Mouse (Mus musculus) CH12.LX (cell line): ENCODE measurements around the gene Ppp1r16b. TPM values are rescaled to one million over a fixed set of nuclear protein-coding genes. Genes with fewer than 3 reads are reported as not detected.

Experiments
- DNase-seq: peaks from one replicate; pipeline ENCODE4 v3.0.0-alpha.2; 2013; ENCODE audit errors: extremely low read depth
- H3K27ac ChIP-seq: 2 replicates; pipeline ENCODE4 v1.5.1; 2012; ENCODE audit warnings: low read depth, mild to moderate bottlenecking, control low read depth, moderate library complexity; ENCODE audit not compliant: insufficient read depth
- H3K27me3 ChIP-seq: replicated peaks from 2 replicates; pipeline ENCODE3; 2012; ENCODE audit warnings: inconsistent platforms
- H3K36me3 ChIP-seq, 2 experiments: replicated peaks in 1 of 2; 2 replicates each; pipeline versions ENCODE3 to v1.6.1; 2012; ENCODE audit warnings: inconsistent platforms in 1 of 2, low read length in 1 of 2, mild to moderate bottlenecking in 1 of 2, mixed read lengths in 1 of 2, moderate library complexity in 1 of 2; ENCODE audit not compliant: control insufficient read depth in 1 of 2, insufficient read depth in 1 of 2
- H3K4me1 ChIP-seq, 2 experiments: 2 replicates each; pipeline ENCODE4 v1.6.1; 2012; ENCODE audit warnings: inconsistent platforms in 1 of 2, moderate library complexity in 1 of 2; ENCODE audit not compliant: insufficient read depth in 2 of 2, control insufficient read depth in 1 of 2
- H3K4me2 ChIP-seq: 2 replicates; pipeline ENCODE4 v1.6.1; 2012; ENCODE audit warnings: low read depth, mild to moderate bottlenecking, control low read depth; ENCODE audit not compliant: poor library complexity, insufficient read depth, severe bottlenecking
- H3K4me3 ChIP-seq, 3 experiments: fragments of 150-350 bp in 1 of 3; sonication (generic) in 1 of 3; replicated peaks in 1 of 3; 2 replicates each; pipeline versions ENCODE3 to v1.5.1; 2011 to 2012; ENCODE audit warnings: low read depth in 2 of 3, low read length in 2 of 3, mild to moderate bottlenecking in 2 of 3, moderate library complexity in 2 of 3, control low read depth in 1 of 3, improper control_type of control experiment in 1 of 3, inconsistent platforms in 1 of 3, mixed read lengths in 1 of 3; ENCODE audit not compliant: poor library complexity in 1 of 3
- H3K79me2 ChIP-seq: replicated peaks from 2 replicates; pipeline ENCODE4 v1.6.1; 2012; ENCODE audit warnings: mild to moderate bottlenecking, moderate library complexity; ENCODE audit not compliant: control insufficient read depth, poor library complexity, insufficient read depth, severe bottlenecking; ENCODE audit errors: extremely low read depth
- H3K9ac ChIP-seq: 2 replicates; pipeline ENCODE4 v1.6.1; 2012; ENCODE audit warnings: low read depth, mild to moderate bottlenecking, control low read depth, moderate library complexity; ENCODE audit not compliant: insufficient read depth
- H3K9me3 ChIP-seq: replicated peaks from 2 replicates; pipeline ENCODE3; 2012; ENCODE audit warnings: low read length, inconsistent platforms, mixed read lengths
- BHLHE40 ChIP-seq: IDR thresholded peaks from 2 replicates; pipeline ENCODE4 v1.6.1; 2011; ENCODE audit warnings: mild to moderate bottlenecking, low read depth, low read length, improper control_type of control experiment
- CHD1 ChIP-seq: IDR thresholded peaks from 2 replicates; pipeline ENCODE4 v1.6.1; 2012; ENCODE audit warnings: low read depth, low read length, improper control_type of control experiment, inconsistent platforms
- CHD2 ChIP-seq: IDR thresholded peaks from 2 replicates; pipeline ENCODE4 v1.6.1; 2011; ENCODE audit warnings: low read length, improper control_type of control experiment
- CTCF ChIP-seq, 2 experiments: IDR thresholded peaks in 1 of 2; conservative IDR thresholded peaks in 1 of 2; 2 replicates each; pipeline ENCODE4 v1.5.1; 2011 to 2012; ENCODE audit warnings: low read depth in 2 of 2, low read length in 2 of 2, improper control_type of control experiment in 1 of 2, inconsistent platforms in 1 of 2, mild to moderate bottlenecking in 1 of 2, moderate library complexity in 1 of 2
- E2F4 ChIP-seq: IDR thresholded peaks from 2 replicates; pipeline ENCODE4 v1.6.1; 2011; ENCODE audit warnings: low read depth, low read length, improper control_type of control experiment; ENCODE audit not compliant: insufficient replicate concordance
- ELF1 ChIP-seq: IDR thresholded peaks from 2 replicates; pipeline ENCODE4 v1.6.1; 2014; ENCODE audit warnings: low read depth, mild to moderate bottlenecking, inconsistent platforms, low read length, improper control_type of control experiment
- EP300 ChIP-seq: IDR thresholded peaks from 2 replicates; pipeline ENCODE4 v1.6.1; 2011; ENCODE audit warnings: low read length, improper control_type of control experiment
- ETS1 ChIP-seq: conservative IDR thresholded peaks from 2 replicates; pipeline ENCODE4 v1.6.1; 2012; ENCODE audit warnings: low read depth, mild to moderate bottlenecking, inconsistent platforms, low read length, improper control_type of control experiment, moderate library complexity
- GABPA ChIP-seq: IDR thresholded peaks from 2 replicates; pipeline ENCODE4 v1.6.1; 2012; ENCODE audit warnings: low read depth, low read length, improper control_type of control experiment, inconsistent platforms; ENCODE audit not compliant: insufficient replicate concordance
- HCFC1 ChIP-seq: IDR thresholded peaks from 2 replicates; pipeline ENCODE4 v1.6.1; 2012; ENCODE audit warnings: low read depth, mild to moderate bottlenecking, inconsistent platforms, low read length, improper control_type of control experiment
- IRF4 ChIP-seq: IDR thresholded peaks from 2 replicates; pipeline ENCODE4 v1.6.1; 2014; ENCODE audit warnings: low read depth, mild to moderate bottlenecking, inconsistent platforms, low read length, improper control_type of control experiment
- JUN ChIP-seq: IDR thresholded peaks from 2 replicates; pipeline ENCODE4 v1.6.1; 2011; ENCODE audit warnings: low read depth, mild to moderate bottlenecking, low read length, improper control_type of control experiment, moderate library complexity; ENCODE audit not compliant: insufficient read depth
- JUND ChIP-seq: conservative IDR thresholded peaks from 2 replicates; pipeline ENCODE4 v1.6.1; 2011; ENCODE audit warnings: low read depth, low read length, improper control_type of control experiment
- KAT2A ChIP-seq: IDR thresholded peaks from 2 replicates; pipeline ENCODE4 v1.6.1; 2012; ENCODE audit warnings: low read length, improper control_type of control experiment, inconsistent platforms; ENCODE audit not compliant: insufficient replicate concordance
- MAFK ChIP-seq: IDR thresholded peaks from 2 replicates; pipeline ENCODE4 v1.6.1; 2011; ENCODE audit warnings: low read length, improper control_type of control experiment; ENCODE audit not compliant: insufficient replicate concordance
- MAX ChIP-seq: IDR thresholded peaks from 2 replicates; pipeline ENCODE4 v1.6.1; 2011; ENCODE audit warnings: low read length, improper control_type of control experiment
- MAZ ChIP-seq: IDR thresholded peaks from 2 replicates; pipeline ENCODE4 v1.6.1; 2012; ENCODE audit warnings: low read depth, mild to moderate bottlenecking, inconsistent platforms, low read length, improper control_type of control experiment, moderate library complexity
- MEF2A ChIP-seq: IDR thresholded peaks from 2 replicates; pipeline ENCODE4 v1.6.1; 2014; ENCODE audit warnings: low read depth, mild to moderate bottlenecking, inconsistent platforms, low read length, improper control_type of control experiment, borderline replicate concordance
- MXI1 ChIP-seq: IDR thresholded peaks from 2 replicates; pipeline ENCODE4 v1.6.1; 2011; ENCODE audit warnings: mild to moderate bottlenecking, low read depth, low read length, improper control_type of control experiment
- MYC ChIP-seq: IDR thresholded peaks from 2 replicates; pipeline ENCODE4 v1.6.1; 2011; ENCODE audit warnings: low read depth, mild to moderate bottlenecking, improper control_type of control experiment, low read length
- NELFE ChIP-seq: IDR thresholded peaks from 2 replicates; pipeline ENCODE4 v1.6.1; 2011; ENCODE audit warnings: low read depth, low read length, improper control_type of control experiment
- NRF1 ChIP-seq: IDR thresholded peaks from 2 replicates; pipeline ENCODE4 v1.6.1; 2014; ENCODE audit warnings: low read depth, mild to moderate bottlenecking, inconsistent platforms, low read length, improper control_type of control experiment, moderate library complexity
- PAX5 ChIP-seq: IDR thresholded peaks from 2 replicates; pipeline ENCODE4 v1.6.1; 2012; ENCODE audit warnings: low read length, inconsistent platforms, mixed read lengths
- POLR2A ChIP-seq: IDR thresholded peaks from 2 replicates; pipeline ENCODE4 v1.6.1; 2011; ENCODE audit warnings: low read depth, mild to moderate bottlenecking, improper control_type of control experiment, low read length
- POLR2AphosphoS2 ChIP-seq: IDR thresholded peaks from 2 replicates; pipeline ENCODE4 v1.6.1; 2011; ENCODE audit warnings: low read depth, low read length, improper control_type of control experiment
- RAD21 ChIP-seq: IDR thresholded peaks from 2 replicates; pipeline ENCODE4 v1.6.1; 2011; ENCODE audit warnings: low read depth, mild to moderate bottlenecking, low read length, improper control_type of control experiment, moderate library complexity
- RCOR1 ChIP-seq: conservative IDR thresholded peaks from 2 replicates; pipeline ENCODE4 v1.6.1; 2012; ENCODE audit warnings: low read depth, mild to moderate bottlenecking, inconsistent platforms, low read length, improper control_type of control experiment
- SIN3A ChIP-seq: IDR thresholded peaks from 2 replicates; pipeline ENCODE4 v1.6.1; 2012; ENCODE audit warnings: low read length, improper control_type of control experiment, inconsistent platforms
- SMC3 ChIP-seq: IDR thresholded peaks from 2 replicates; pipeline ENCODE4 v1.6.1; 2011; ENCODE audit warnings: low read depth, low read length, improper control_type of control experiment
- TBP ChIP-seq: conservative IDR thresholded peaks from 2 replicates; pipeline ENCODE4 v1.6.1; 2011; ENCODE audit warnings: low read depth, low read length, improper control_type of control experiment
- TCF12 ChIP-seq: IDR thresholded peaks from 2 replicates; pipeline ENCODE4 v1.6.1; 2014; ENCODE audit warnings: low read depth, mild to moderate bottlenecking, inconsistent platforms, low read length, improper control_type of control experiment
- UBTF ChIP-seq: IDR thresholded peaks from 2 replicates; pipeline ENCODE4 v1.6.1; 2012; ENCODE audit warnings: low read depth, mild to moderate bottlenecking, inconsistent platforms, low read length, improper control_type of control experiment, moderate library complexity
- USF1 ChIP-seq: IDR thresholded peaks from 2 replicates; pipeline ENCODE4 v1.6.1; 2014; ENCODE audit warnings: low read depth, mild to moderate bottlenecking, inconsistent platforms, low read length, improper control_type of control experiment
- USF2 ChIP-seq: conservative IDR thresholded peaks from 2 replicates; pipeline ENCODE4 v1.6.1; 2011; ENCODE audit warnings: low read depth, low read length, improper control_type of control experiment
- ZC3H11A ChIP-seq: IDR thresholded peaks from 2 replicates; pipeline ENCODE4 v1.6.1; 2012; ENCODE audit warnings: low read depth, mild to moderate bottlenecking, inconsistent platforms, low read length, improper control_type of control experiment
- ZKSCAN1 ChIP-seq: IDR thresholded peaks from 2 replicates; pipeline ENCODE4 v1.6.1; 2012; ENCODE audit warnings: low read depth, inconsistent platforms, low read length, improper control_type of control experiment, borderline replicate concordance
- ZMIZ1 ChIP-seq: IDR thresholded peaks from 2 replicates; pipeline ENCODE4 v1.6.1; 2012; ENCODE audit warnings: low read depth, mild to moderate bottlenecking, inconsistent platforms, low read length, improper control_type of control experiment
- ZNF384 ChIP-seq: IDR thresholded peaks from 2 replicates; pipeline ENCODE4 v1.6.1; 2012; ENCODE audit warnings: low read depth, low read length, improper control_type of control experiment, inconsistent platforms
- dilution Hi-C: fragments of 300-500 bp; cut with MboI; formaldehyde crosslinking; loops from 2 replicates; pipeline ENCODE4 v1.14.3; 2020; ENCODE audit warnings: low sequenced_read_pairs; ENCODE audit not compliant: extremely low pct_unique_long_range_greater_than_20kb, extremely low pct_ligation_motif_present
- in situ Hi-C: fragments of 300-500 bp; cut with MboI; formaldehyde crosslinking; loops from 3 replicates; pipeline ENCODE4 v1.14.3; 2019; ENCODE audit warnings: low sequenced_read_pairs, low pct_ligation_motif_present, low pct_unique_long_range_greater_than_20kb, mixed read lengths
- polyA plus RNA-seq: library from polyadenylated mRNA; unstranded; fragments of >175 nt; gene quantifications from 2 replicates; pipeline ENCODE4 v1.2.1, GENCODE M21; 2012; ENCODE audit warnings: low read depth; ENCODE audit not compliant: insufficient read length
- total RNA-seq, 2 experiments: library from RNA; depleted of rRNA; stranded (reverse); fragments of 300-350 nt in 1 of 2; fragments of >200 nt in 1 of 2; gene quantifications; 2 replicates each; pipeline ENCODE4 v1.2.3; 2012 to 2014

The Ppp1r16b gene
- total and polyA plus RNA-seq, 3 experiments = 37.7 to 55.7 (median 52.0) TPM

DNA sequence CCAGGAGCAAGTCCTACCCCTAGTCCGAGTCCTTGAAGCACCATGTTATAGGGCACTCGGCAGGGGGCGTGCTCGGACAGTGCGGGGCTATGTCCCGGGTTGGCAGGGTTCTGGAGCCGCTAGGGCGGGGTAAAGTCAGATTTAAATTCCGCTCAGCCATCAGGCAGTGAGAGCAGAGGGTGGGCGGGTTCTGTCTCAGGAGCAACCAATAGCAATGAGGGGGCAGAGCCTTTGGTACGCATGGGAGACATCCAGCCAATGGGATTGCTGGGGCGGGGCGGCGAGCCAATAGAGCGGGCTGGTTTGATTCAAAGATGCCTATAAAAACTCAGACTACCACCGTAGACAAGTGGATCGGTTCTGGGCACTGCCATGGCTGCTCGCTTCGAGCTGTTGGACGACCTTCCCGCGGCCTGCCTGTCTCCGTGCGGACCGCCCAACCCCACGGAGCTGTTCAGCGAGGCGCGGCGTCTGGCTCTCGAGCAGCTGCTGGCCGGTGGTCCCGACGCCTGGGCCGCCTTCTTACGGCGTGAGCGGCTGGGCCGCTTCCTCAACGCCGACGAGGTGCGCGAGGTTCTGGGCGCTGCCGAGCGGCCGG is 102.6 kb downstream of the Ppp1r16b start, which contains the start of gene Fam83d:
TSS of gene Fam83d (plus strand) at position 352 of the 598 bp plus-strand sequence.
- Histone ChIP-seq H3K79me2 (peaks cover 27% of the 10 kb centered on the region), H3K27ac (peak within 1 kb of the TSS; percentile 44; the same call in 1 of the 2 replicates), H3K4me2 (peak within 1 kb of the TSS; percentile 87), H3K9ac (peak within 1 kb of the TSS; percentile 81)
- in situ Hi-C loops = loop anchor here (5.0 kb wide), 1 partner anchor 94 kb away; no protein-coding TSS in a partner anchor
- TF ChIP-seq CHD2 (peak; percentile 93), POLR2A (peak; percentile 100), E2F4 (no peak), MXI1 (peak; percentile 86; the same call in 1 of the 2 replicates), SIN3A (peak; percentile 88), ZC3H11A (peak; percentile 11; the same call in 1 of the 2 replicates), RCOR1 (no peak), ZMIZ1 (peak; percentile 98), SMC3 (peak; percentile 85), ZKSCAN1 (no peak), UBTF (no peak; the same call in 1 of the 2 replicates), ETS1 (no peak), NRF1 (no peak; the same call in 1 of the 2 replicates), MEF2A (no peak), BHLHE40 (no peak), TBP (peak; percentile 97), HCFC1 (no peak), GABPA (no peak), TCF12 (peak; percentile 80), NELFE (peak; percentile 98), JUN (no peak), USF2 (no peak), RAD21 (peak; percentile 72), IRF4 (peak; percentile 44; the same call in 1 of the 2 replicates), MAZ (0 out of 2 replicates have a peak, but pooled peaks have one; percentile 33), CHD1 (no peak), MAFK (no peak), PAX5 (no peak), ELF1 (no peak; the same call in 1 of the 2 replicates), POLR2AphosphoS2 (no peak; the same call in 1 of the 2 replicates), EP300 (no peak), JUND (no peak), USF1 (no peak), CTCF (conservative IDR thresholded peaks at IDR 0.05 in 1 of 2, IDR thresholded peaks at IDR 0.05 in 1 of 2; ENCODE audit: low read depth in 2 of 2, low read length in 2 of 2) (peak; percentile 7 to 92; a peak in 3 of 4 replicates), MAX (no peak; the same call in 1 of the 2 replicates), KAT2A (no peak), MYC (peak; percentile 30; the same call in 1 of the 2 replicates), ZNF384 (no peak)
- TF ChIP-seq, all 38 proteins: peak for 15
- H3K4me3 ChIP-seq = peak within 1 kb of the TSS; percentile 87 to 96 (median 91)
- peaks cover 20 to 55% of the 10 kb centered on the region in 2 experiments for H3K4me1 ChIP-seq
- no peaks in the 10 kb centered on the region for H3K27me3 ChIP-seq
- H3K36me3 ChIP-seq = peaks cover 15 to 41% of the 10 kb centered on the region in 2 experiments
- DNase-seq = peak; percentile 99
- dilution Hi-C loops = no loop called here
- H3K9me3 ChIP-seq = peaks cover 3% of the 10 kb centered on the region
